In the genomic region with DNA sequence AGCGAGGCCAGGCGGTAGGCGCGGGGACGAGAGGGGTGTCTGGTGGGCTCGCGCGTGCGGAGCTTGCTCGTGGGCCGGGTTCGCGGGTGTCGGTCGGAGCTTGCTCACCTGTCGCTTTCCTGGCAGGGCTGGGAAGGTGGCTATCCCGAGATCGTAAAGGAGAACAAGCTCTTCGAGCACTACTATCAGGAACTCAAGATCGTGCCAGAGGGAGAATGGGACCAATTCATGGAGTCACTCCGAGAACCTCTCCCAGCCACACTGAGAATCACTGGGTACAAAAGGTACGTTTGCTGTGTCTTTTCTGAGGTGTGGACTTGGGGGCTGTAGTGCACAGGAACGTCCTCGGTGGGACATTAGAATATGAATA, we compare ENCODE assay signal across 7 mouse cellular contexts. TPM values are rescaled to one million over a fixed set of nuclear protein-coding genes. Genes with fewer than 3 reads are reported as not detected.
DNase-seq lines count a peak whose midpoint lies in the region; ATAC-seq and TF ChIP-seq lines count a peak whose summit lies in the region.

No protein-coding gene starts in this region.

- H3K27ac ChIP-seq in lung, embryonic 14.5 days (ENCODE audit: low read depth), result 0 out of 2 replicates have a peak overlapping the region, but pooled peaks have one; percentile 45
- no peak overlapping the region for H3K27ac ChIP-seq in intestine, embryonic 15.5 days
- peak overlapping the region; percentile 84 for H3K27ac ChIP-seq in neural tube, embryonic 15.5 days (replicated peaks)

- WGBS in lung, embryonic 14.5 days, result 0% methylated on average over 24 of the region's 24 CpGs
- under 1% methylated on average over 24 of the region's 24 CpGs for WGBS in intestine, embryonic 15.5 days
- under 1% methylated on average over 24 of the region's 24 CpGs for WGBS in neural tube, embryonic 15.5 days

- no peaks in the 10 kb centered on the region for H3K9me3 ChIP-seq in lung, embryonic 14.5 days (ENCODE audit: low read depth, low read length)
- H3K9me3 ChIP-seq in intestine, embryonic 15.5 days, result no peaks in the 10 kb centered on the region
- no peaks in the 10 kb centered on the region for H3K9me3 ChIP-seq in neural tube, embryonic 15.5 days (replicated peaks)

- DNase-seq in lung, embryonic 14.5 days, result peak; percentile 17
- DNase-seq in lung, postnatal 10 days, result no peak
- peak; percentile 9 for DNase-seq in embryo, embryonic 11 days
- DNase-seq in right cerebral cortex, postnatal 10 days (ENCODE audit: low spot score in 2 of 2), result no peak
- no peak for DNase-seq in yolk sac, embryonic 10.5 days (ENCODE audit: low spot score)

- no peaks in the 10 kb centered on the region for H3K27me3 ChIP-seq in lung, embryonic 14.5 days (ENCODE audit: insufficient read depth, low read length)
- no peaks in the 10 kb centered on the region for H3K27me3 ChIP-seq in intestine, embryonic 15.5 days (replicated peaks)
- no peaks in the 10 kb centered on the region for H3K27me3 ChIP-seq in neural tube, embryonic 15.5 days (replicated peaks)

- TF ChIP-seq CTCF in lung, embryonic 14.5 days (IDR thresholded peaks at IDR 0.05; ENCODE audit: low read depth), result no peak

- H3K4me2 ChIP-seq in lung, embryonic 14.5 days, result peak overlapping the region; percentile 64
- peak overlapping the region; percentile 54 for H3K4me2 ChIP-seq in intestine, embryonic 15.5 days (replicated peaks)
- H3K4me2 ChIP-seq in neural tube, embryonic 15.5 days, result peak overlapping the region; percentile 96

- no peak for ATAC-seq in lung, embryonic 14.5 days (ENCODE audit: insufficient read depth)
- no peak for ATAC-seq in intestine, embryonic 15.5 days
- no peak; the same call in 1 of the 2 replicates for ATAC-seq in neural tube, embryonic 15.5 days (ENCODE audit: low FRiP score)

- H3K4me1 ChIP-seq in lung, embryonic 14.5 days (ENCODE audit: insufficient read depth), result 0 out of 2 replicates have a peak, but pooled peaks cover 2% of the 10 kb centered on the region
- peaks cover 12% of the 10 kb centered on the region; the same call in 1 of the 2 replicates for H3K4me1 ChIP-seq in intestine, embryonic 15.5 days (replicated peaks)
- H3K4me1 ChIP-seq in neural tube, embryonic 15.5 days, result peaks cover 16% of the 10 kb centered on the region

- peaks cover 39% of the 10 kb centered on the region for H3K36me3 ChIP-seq in lung, embryonic 14.5 days (ENCODE audit: insufficient read depth)
- peaks cover 14% of the 10 kb centered on the region for H3K36me3 ChIP-seq in intestine, embryonic 15.5 days
- H3K36me3 ChIP-seq in neural tube, embryonic 15.5 days, result peaks cover 36% of the 10 kb centered on the region

- peak overlapping the region; percentile 96 for H3K4me3 ChIP-seq in lung, embryonic 14.5 days (ENCODE audit: low read depth, low read length)
- H3K4me3 ChIP-seq in intestine, embryonic 15.5 days (replicated peaks), result peak overlapping the region; percentile 86
- peak overlapping the region; percentile 99 for H3K4me3 ChIP-seq in neural tube, embryonic 15.5 days (replicated peaks)

- H3K9ac ChIP-seq in lung, embryonic 14.5 days, result peak overlapping the region; percentile 84
- peak overlapping the region; percentile 74 for H3K9ac ChIP-seq in intestine, embryonic 15.5 days
- peak overlapping the region; percentile 68 for H3K9ac ChIP-seq in neural tube, embryonic 15.5 days (replicated peaks)

RNA-seq across cellular contexts. Expression of gene Srd5a1, which starts 0.9 kb away (rescaled TPM):
- 24.8 and 29.2 TPM in 2 replicates for polyA plus RNA-seq in lung, embryonic 14.5 days (2014; fragmentation: Nextera tagmentation; extraction: Ambion mirVana)
- polyA plus RNA-seq in intestine, embryonic 15.5 days (2015; fragmentation: Nextera tagmentation; extraction: Ambion mirVana), result 19.9 and 20.5 TPM in 2 replicates
- polyA plus RNA-seq in neural tube, embryonic 15.5 days (2015; fragmentation: Nextera tagmentation; extraction: Ambion mirVana), result 26.4 and 27.5 TPM in 2 replicates

Comparison
In these comparisons a context has a peak if more than half of its experiments do, and no peak if none do; other contexts are left out.
1. DNase-seq: peak in lung, embryonic 14.5 days (single experiment) and embryo, embryonic 11 days (single experiment); none in lung, postnatal 10 days (single experiment), right cerebral cortex, postnatal 10 days (0 of 2) and yolk sac, embryonic 10.5 days (single experiment).
2. Peak in every context shown above with its lines, with median percentiles within 50 percentile points of each other: H3K4me2 ChIP-seq, H3K4me3 ChIP-seq and H3K9ac ChIP-seq.